Mouse (Mus musculus) layer of hippocampus, adult 9-11 months (tissue): ENCODE results near the gene BC004004.
A peak's percentile ranks its signal among the peaks of the same experiment; 100 is the strongest.
"Not testable (repeated sequence)": the region's sequence is repeated elsewhere in the genome, so short reads cannot be mapped to it uniquely, and the experiment has no call there.

ENCODE experiments used
- DNase-seq: peaks from one replicate; pipeline ENCODE4 v3.0.0; 2022

Gene BC004004

GRCm38 (mm10) chr17:29261603-29262258, 6.9 kb upstream of the BC004004 start:
- no peak for DNase-seq

- no peak for DNase-seq
Measured at GRCm38 (mm10) chr17:29262259-29262649, 6.3 kb upstream of the BC004004 start.

GRCm38 (mm10) chr17:29263417-29263816, 5.2 kb upstream of the BC004004 start:
- no peak for DNase-seq

GRCm38 (mm10) chr17:29263840-29264633, 4.6 kb upstream of the BC004004 start, which contains the start of gene Ppil1:
Gene Ppil1, minus strand, starts transcription at chr17:29264186.
- peak; percentile 69 for DNase-seq

- no peak for DNase-seq
Measured at GRCm38 (mm10) chr17:29264760-29265159, 3.8 kb upstream of the BC004004 start.

- DNase-seq: not testable (repeated sequence)
Measured at GRCm38 (mm10) chr17:29267040-29267439, 1.5 kb upstream of the BC004004 start.

- DNase-seq: no peak
Measured at GRCm38 (mm10) chr17:29267931-29268681, 482 bp upstream of the BC004004 start.

GRCm38 (mm10) chr17:29269349-29269706, 740 bp downstream of the BC004004 start:
- DNase-seq: no peak

- no peak for DNase-seq
Measured at GRCm38 (mm10) chr17:29270148-29270698, 1.6 kb downstream of the BC004004 start.

GRCm38 (mm10) chr17:29273156-29273555, 4.6 kb downstream of the BC004004 start:
- DNase-seq: no peak

GRCm38 (mm10) chr17:29273889-29274288, 5.3 kb downstream of the BC004004 start:
- no peak for DNase-seq

- no peak for DNase-seq
Measured at GRCm38 (mm10) chr17:29280422-29280821, 11.8 kb downstream of the BC004004 start.

- DNase-seq: no peak
Measured at GRCm38 (mm10) chr17:29281541-29281940, 13.0 kb downstream of the BC004004 start.

GRCm38 (mm10) chr17:29282216-29282952, 13.8 kb downstream of the BC004004 start:
- DNase-seq: no peak

GRCm38 (mm10) chr17:29291793-29292192, 23.2 kb downstream of the BC004004 start:
- no peak for DNase-seq

GRCm38 (mm10) chr17:29292996-29293395, 24.4 kb downstream of the BC004004 start:
- no peak for DNase-seq

- DNase-seq: no peak
Measured at GRCm38 (mm10) chr17:29293807-29294605, 25.4 kb downstream of the BC004004 start.

- no peak for DNase-seq
Measured at GRCm38 (mm10) chr17:29295835-29296234, 27.2 kb downstream of the BC004004 start.

GRCm38 (mm10) chr17:29297321-29297720, 28.7 kb downstream of the BC004004 start:
- no peak for DNase-seq

- DNase-seq: no peak
Measured at GRCm38 (mm10) chr17:29297813-29298212, 29.2 kb downstream of the BC004004 start.

GRCm38 (mm10) chr17:29299282-29299681, 30.7 kb downstream of the BC004004 start:
- no peak for DNase-seq

GRCm38 (mm10) chr17:29300926-29301325, 32.3 kb downstream of the BC004004 start:
- no peak for DNase-seq
